Mouse (Mus musculus) forebrain, embryonic 16.5 days (tissue): ENCODE measurements around the gene Olfr994. TPM values are rescaled to one million over a fixed set of nuclear protein-coding genes. Genes with fewer than 3 reads are reported as not detected.

Experiments
- ATAC-seq: fragments of 200-750 bp; cut with Nextera tagmentation; 2 replicates; pipeline ENCODE4 v1.8.0; 2017; ENCODE audit warnings: mild to moderate bottlenecking, moderate library complexity
- H3K27ac ChIP-seq: fragments of 300-500 bp; sonication (generic); 2 replicates; pipeline ENCODE4 v1.5.1; 2014; ENCODE audit warnings: low read length, control low read depth
- H3K27me3 ChIP-seq: fragments of 300-500 bp; sonication (generic); replicated peaks from 2 replicates; pipeline ENCODE4 v1.6.1; 2014; ENCODE audit warnings: low read length; ENCODE audit not compliant: control insufficient read depth, insufficient read depth
- H3K36me3 ChIP-seq: fragments of 300-500 bp; sonication (generic); 2 replicates; pipeline ENCODE4 v1.6.1; 2014; ENCODE audit not compliant: control insufficient read depth, insufficient read depth
- H3K4me1 ChIP-seq: fragments of 300-500 bp; sonication (generic); replicated peaks from 2 replicates; pipeline ENCODE4 v1.6.1; 2014; ENCODE audit warnings: low read length; ENCODE audit not compliant: control insufficient read depth, insufficient read depth
- H3K4me2 ChIP-seq: fragments of 300-500 bp; sonication (generic); 2 replicates; pipeline ENCODE4 v1.6.1; 2014; ENCODE audit warnings: mild to moderate bottlenecking, low read length, control low read depth
- H3K4me3 ChIP-seq: fragments of 300-500 bp; sonication (generic); replicated peaks from 2 replicates; pipeline ENCODE4 v1.5.1; 2014; ENCODE audit warnings: mild to moderate bottlenecking, low read length, control low read depth
- H3K9ac ChIP-seq: fragments of 300-500 bp; sonication (generic); replicated peaks from 2 replicates; pipeline ENCODE4 v1.6.1; 2014; ENCODE audit warnings: low read depth, low read length, control low read depth
- H3K9me3 ChIP-seq: fragments of 300-500 bp; sonication (generic); 2 replicates; pipeline ENCODE4 v1.6.1; 2016; ENCODE audit warnings: low read length; ENCODE audit not compliant: control insufficient read depth
- WGBS: fragments of 180-500 bp; shearing (Covaris S2); extraction: QIAGEN DNeasy Blood & Tissue Kit; methylation state at CpG from one replicate; pipeline ENCODE4 v1.1.7; 2014; 5-methylcytosine and 5-hydroxymethylcytosine counted together
- polyA plus RNA-seq: library from polyadenylated mRNA; unstranded; fragments of >200 nt; fragmentation: Nextera tagmentation; extraction: Ambion mirVana; gene quantifications from 2 replicates; pipeline ENCODE4 v1.2.1, GENCODE M21; 2015

The Olfr994 gene
- not detected in 2 replicates for polyA plus RNA-seq

DNA sequence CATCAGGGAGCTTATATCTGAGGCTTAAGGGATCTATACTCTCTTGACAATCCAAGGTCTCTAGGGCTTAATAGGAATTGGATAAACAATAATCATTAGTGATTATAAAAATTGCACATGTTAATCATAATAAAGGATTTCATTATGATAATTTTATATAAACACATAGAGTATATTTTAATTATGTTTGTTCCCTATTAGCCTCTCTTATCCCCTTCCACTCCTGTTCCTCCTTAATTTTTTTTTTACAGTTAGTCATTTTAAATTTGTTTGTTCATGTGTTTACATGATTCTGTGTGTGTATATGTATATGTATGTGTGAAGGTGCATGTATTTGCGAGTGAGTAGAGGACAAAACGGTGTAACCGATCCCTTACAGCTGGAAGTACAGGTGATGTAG is at the start of gene Olfr994:
Gene Olfr994, minus strand, starts transcription at position 101 of the 400 bp plus-strand sequence.
- no peaks in the 10 kb centered on the region for H3K27me3 ChIP-seq
- no peaks in the 10 kb centered on the region for H3K4me1 ChIP-seq
- H3K9ac ChIP-seq = no peak within 1 kb of the TSS
- ATAC-seq = no peak
- H3K9me3 ChIP-seq = no peaks in the 10 kb centered on the region
- no peak within 1 kb of the TSS for H3K4me3 ChIP-seq
- no peak within 1 kb of the TSS for H3K4me2 ChIP-seq
- 96% methylated on average over 3 of the region's 3 CpGs for WGBS
- no peaks in the 10 kb centered on the region for H3K36me3 ChIP-seq
- H3K27ac ChIP-seq = no peak within 1 kb of the TSS

DNA sequence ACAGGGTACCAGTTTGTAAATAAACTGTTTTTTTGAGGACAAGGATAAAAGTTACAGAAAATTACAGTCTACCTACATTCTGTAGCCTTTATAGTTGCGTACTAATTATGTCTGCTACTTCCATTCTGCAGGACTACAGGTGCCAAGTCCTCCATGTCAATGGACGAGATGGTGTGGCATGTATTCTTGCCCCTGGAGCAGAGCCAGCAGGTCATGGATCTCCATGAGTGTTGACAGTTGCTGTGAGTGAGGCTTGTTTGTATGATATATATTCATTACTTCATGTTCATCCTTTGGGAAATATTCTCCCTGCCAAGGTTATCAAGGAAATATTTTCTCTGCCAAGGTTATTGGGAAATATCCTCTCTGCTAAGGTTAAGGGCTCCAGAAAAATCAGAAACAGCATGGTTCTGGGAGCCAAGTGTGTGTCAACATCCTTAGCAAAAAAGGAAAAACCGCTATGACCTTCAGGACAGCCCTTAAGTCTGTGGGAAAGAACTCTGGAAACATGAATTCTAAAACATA is 30.6 kb upstream of the Olfr994 start:
- H3K27me3 ChIP-seq = no peaks in the 10 kb centered on the region
- ATAC-seq = no peak
- no peak overlapping the region for H3K9ac ChIP-seq
- H3K4me3 ChIP-seq = no peak overlapping the region
- 77% methylated on average over 3 of the region's 3 CpGs for WGBS
- no peaks in the 10 kb centered on the region for H3K9me3 ChIP-seq
- no peaks in the 10 kb centered on the region for H3K4me1 ChIP-seq
- H3K4me2 ChIP-seq = no peak overlapping the region
- no peak overlapping the region for H3K27ac ChIP-seq
- no peaks in the 10 kb centered on the region for H3K36me3 ChIP-seq

DNA sequence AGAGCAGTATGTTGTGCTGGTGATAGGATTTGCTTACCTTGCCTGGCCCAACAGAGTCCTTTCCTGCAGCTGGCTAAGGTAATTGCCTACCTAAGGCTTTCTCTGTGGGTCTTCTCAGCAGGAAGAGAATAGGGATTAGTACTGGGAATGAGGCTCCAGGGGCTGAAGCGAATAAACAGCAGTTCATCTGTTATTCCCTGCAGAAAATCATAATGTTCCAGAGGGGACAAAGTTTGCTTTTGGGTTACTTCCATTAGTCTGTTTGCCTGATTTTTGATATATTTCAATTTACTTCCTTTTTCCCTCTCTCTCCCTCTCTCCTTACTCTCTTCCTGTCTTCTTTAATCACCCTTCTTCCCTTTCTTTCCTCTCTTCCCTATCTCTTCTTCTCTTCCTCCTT is 7.3 kb upstream of the Olfr994 start, which contains the start of gene Olfr995:
Gene Olfr995, minus strand, starts transcription at position 101 of the 400 bp plus-strand sequence.
- no peak for ATAC-seq
- Histone ChIP-seq H3K4me3 (no peak within 1 kb of the TSS), H3K36me3 (no peaks in the 10 kb centered on the region), H3K27ac (no peak within 1 kb of the TSS), H3K4me2 (no peak within 1 kb of the TSS), H3K4me1 (no peaks in the 10 kb centered on the region), H3K9me3 (no peaks in the 10 kb centered on the region), H3K9ac (no peak within 1 kb of the TSS), H3K27me3 (no peaks in the 10 kb centered on the region)
- WGBS = 10% methylated on average over 1 of the region's 1 CpGs

DNA sequence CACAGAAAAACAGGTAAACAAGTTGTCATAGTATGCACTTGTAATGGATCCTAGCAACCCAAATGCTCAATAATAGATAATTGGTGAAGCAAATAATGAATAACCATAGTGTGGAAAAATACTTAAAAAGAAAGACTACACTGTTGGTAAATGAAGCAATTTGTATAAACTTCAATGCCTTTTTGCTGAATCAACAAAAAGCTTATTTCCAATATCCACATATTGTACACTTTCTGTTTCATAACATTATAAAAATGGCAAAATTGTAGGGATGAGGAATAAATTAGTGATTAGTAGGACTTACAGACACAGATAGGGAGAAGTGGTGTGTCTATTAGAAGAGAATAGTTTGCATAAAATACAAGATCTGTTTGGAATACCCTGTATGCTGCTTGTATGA is 6.3 kb upstream of the Olfr994 start:
- Histone ChIP-seq H3K4me2 (no peak overlapping the region), H3K4me1 (no peaks in the 10 kb centered on the region), H3K4me3 (no peak overlapping the region), H3K27ac (no peak overlapping the region), H3K9me3 (no peaks in the 10 kb centered on the region), H3K27me3 (no peaks in the 10 kb centered on the region), H3K9ac (no peak overlapping the region), H3K36me3 (no peaks in the 10 kb centered on the region)
- ATAC-seq = no peak

DNA sequence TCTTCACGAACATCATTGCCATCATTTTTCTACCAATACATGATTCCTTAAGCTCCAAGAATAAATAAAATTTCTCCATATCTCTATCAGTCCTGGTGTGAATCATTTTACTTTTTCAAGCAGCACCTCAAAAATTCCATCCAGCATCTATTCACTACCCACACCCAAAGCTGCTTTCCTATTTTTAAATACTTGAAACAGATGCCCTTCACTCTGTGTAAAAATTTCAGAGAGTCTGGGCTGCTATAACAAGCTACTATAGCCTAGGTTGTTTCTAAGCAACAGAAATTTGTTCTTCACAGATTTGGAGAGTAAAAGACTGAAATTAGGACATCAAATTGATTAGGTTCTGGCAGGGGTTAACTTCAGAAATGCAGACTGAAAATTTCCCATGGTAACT is 10.4 kb downstream of the Olfr994 start:
- Histone ChIP-seq H3K4me1 (no peaks in the 10 kb centered on the region), H3K27me3 (no peaks in the 10 kb centered on the region), H3K9ac (no peak overlapping the region), H3K9me3 (no peaks in the 10 kb centered on the region), H3K4me3 (no peak overlapping the region), H3K27ac (no peak overlapping the region), H3K4me2 (no peak overlapping the region), H3K36me3 (no peaks in the 10 kb centered on the region)
- 94% methylated on average over 1 of the region's 1 CpGs for WGBS
- peak; percentile 67 for ATAC-seq

DNA sequence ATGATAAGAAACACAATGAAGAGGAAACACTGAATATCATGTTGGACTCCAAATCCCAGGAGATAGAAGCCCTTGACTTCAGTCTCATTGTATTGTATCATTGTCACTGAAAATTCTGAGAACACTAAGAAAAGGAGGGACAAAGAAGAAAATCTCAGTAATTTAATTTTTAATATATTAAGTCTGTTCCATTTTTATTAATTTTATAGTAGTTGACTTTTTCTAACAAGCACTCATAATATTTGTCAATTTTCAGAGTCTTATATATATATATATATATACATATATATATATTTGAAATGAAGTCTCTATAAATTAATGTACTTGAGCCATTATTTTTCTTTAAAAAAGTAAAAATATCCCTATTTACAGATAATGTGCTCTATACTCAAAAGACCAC is 21.5 kb downstream of the Olfr994 start, which contains the start of gene Olfr993:
Gene Olfr993, minus strand, starts transcription at position 101 of the 400 bp plus-strand sequence.
- H3K27me3 ChIP-seq = no peaks in the 10 kb centered on the region

DNA sequence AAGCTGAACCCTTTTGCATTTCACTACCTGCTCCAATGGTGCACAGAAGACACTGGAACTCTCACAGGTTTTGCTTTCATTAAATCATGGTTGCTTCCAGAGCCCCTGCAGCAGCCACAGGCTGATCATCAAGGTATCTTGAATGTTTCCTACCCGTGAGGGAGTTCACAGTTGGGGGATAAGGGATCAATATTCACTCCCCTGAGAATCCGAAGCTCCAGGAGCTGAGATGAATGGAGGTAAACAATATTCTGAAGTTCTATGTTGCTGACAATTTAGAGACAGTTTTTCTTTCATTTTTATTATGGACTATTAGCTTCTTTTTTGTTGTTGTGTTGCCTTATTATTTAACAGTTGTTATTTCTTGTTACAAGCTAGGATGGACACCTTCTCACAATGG is 26.9 kb downstream of the Olfr994 start, which contains the start of gene Olfr992:
Gene Olfr992, minus strand, starts transcription at position 101 of the 400 bp plus-strand sequence.
- Histone ChIP-seq H3K36me3 (no peaks in the 10 kb centered on the region), H3K4me3 (no peak within 1 kb of the TSS), H3K9ac (no peak within 1 kb of the TSS), H3K27me3 (no peaks in the 10 kb centered on the region), H3K27ac (no peak within 1 kb of the TSS), H3K4me1 (no peaks in the 10 kb centered on the region), H3K9me3 (no peaks in the 10 kb centered on the region), H3K4me2 (no peak within 1 kb of the TSS)
- ATAC-seq = no peak
- 63% methylated on average over 2 of the region's 2 CpGs for WGBS

More for the DNA sequence above, 21.5 kb downstream of the Olfr994 start, which contains the start of gene Olfr993:
- Histone ChIP-seq H3K4me3 (no peak within 1 kb of the TSS), H3K4me1 (no peaks in the 10 kb centered on the region), H3K27ac (no peak within 1 kb of the TSS), H3K36me3 (no peaks in the 10 kb centered on the region), H3K9me3 (no peaks in the 10 kb centered on the region), H3K4me2 (no peak within 1 kb of the TSS), H3K9ac (no peak within 1 kb of the TSS)
- ATAC-seq = no peak

Other genes with a start within 250 kb of the Olfr994 start
- gene Lrrc55, start 239.3 kb downstream of the Olfr994 start, polyA plus RNA-seq = 12.3 and 14.9 TPM in 2 replicates
- not detected in 2 replicates for gene Olfr987, start 97.1 kb downstream of the Olfr994 start, polyA plus RNA-seq
- gene Olfr988, start 73.2 kb downstream of the Olfr994 start, polyA plus RNA-seq = not detected in 2 replicates
- not detected in 2 replicates for gene Olfr992, start 27.0 kb downstream of the Olfr994 start, polyA plus RNA-seq
- not detected in 2 replicates for gene Olfr993, start 21.6 kb downstream of the Olfr994 start, polyA plus RNA-seq
- gene Olfr995, start 7.2 kb upstream of the Olfr994 start, polyA plus RNA-seq = not detected in 2 replicates
- gene 4833423E24Rik, start 82.6 kb upstream of the Olfr994 start, polyA plus RNA-seq = 0.15 TPM in 1 of 2 replicates, not detected in the other
- not detected in 2 replicates for gene Olfr996, start 142.8 kb upstream of the Olfr994 start, polyA plus RNA-seq
- gene Olfr998, start 152.5 kb upstream of the Olfr994 start, polyA plus RNA-seq = not detected in 2 replicates
- not detected in 2 replicates for gene Olfr1000, start 175.5 kb upstream of the Olfr994 start, polyA plus RNA-seq
- not detected in 2 replicates for gene Olfr1002, start 214.3 kb upstream of the Olfr994 start, polyA plus RNA-seq
- not detected in 2 replicates for gene Olfr154, start 228.0 kb upstream of the Olfr994 start, polyA plus RNA-seq
- gene Olfr1006, start 242.3 kb upstream of the Olfr994 start, polyA plus RNA-seq = not detected in 2 replicates